Mouse (Mus musculus) bone marrow macrophage, adult 2 months (primary cell): Measurements from ENCODE around the gene Ccdc57.

ENCODE experiments used
- CTCF ChIP-seq: IDR thresholded peaks from 2 replicates; pipeline ENCODE4 v1.5.1; 2012; ENCODE audit warnings: low read depth, mild to moderate bottlenecking, low read length, moderate library complexity
- POLR2A ChIP-seq: IDR thresholded peaks from 2 replicates; pipeline ENCODE4 v1.6.1; 2012; ENCODE audit warnings: mild to moderate bottlenecking, low read depth, low read length, borderline replicate concordance

DNA sequence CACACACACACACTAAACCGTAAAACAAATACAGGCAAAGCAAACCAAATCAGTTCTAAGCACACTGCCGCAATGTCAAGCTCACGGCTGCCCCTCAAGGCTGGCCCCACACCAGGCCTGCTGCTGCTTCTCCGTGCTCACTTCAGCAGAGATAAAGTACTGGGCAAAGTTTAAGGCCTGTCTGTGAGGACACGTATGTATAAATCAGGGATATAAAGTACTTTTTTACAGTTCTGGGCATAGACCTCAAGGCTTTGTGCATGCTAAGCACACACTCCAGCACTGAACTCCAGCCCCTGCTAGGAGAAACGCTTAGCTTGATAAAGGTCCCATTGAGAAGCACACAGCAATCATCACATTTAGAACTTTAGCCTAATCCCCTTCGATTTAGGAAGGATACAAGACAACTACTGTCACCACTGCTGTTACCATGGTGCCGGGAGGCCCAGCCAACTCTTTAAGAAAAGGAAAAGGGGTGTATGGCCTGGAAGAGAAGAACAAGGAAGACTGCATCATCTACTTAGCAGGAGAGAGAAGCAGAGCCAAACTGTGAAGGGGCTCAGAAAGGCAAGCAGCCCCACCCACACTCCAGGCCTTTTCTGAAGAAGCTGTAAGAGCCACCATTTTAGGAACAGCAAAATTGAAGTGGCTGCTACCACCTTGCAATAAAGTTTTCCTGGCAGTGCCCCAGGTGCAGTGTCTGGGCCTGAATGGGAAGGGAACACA, 99.0 kb downstream of the Ccdc57 start:
- no peak for TF ChIP-seq CTCF
- TF ChIP-seq POLR2A, result no peak
